Mouse (Mus musculus) common myeloid progenitor, adult 5-6 weeks (primary cell): ENCODE results near the gene Ttll3. TPM values are rescaled to one million over a fixed set of nuclear protein-coding genes. Genes with fewer than 3 reads are reported as not detected.

ENCODE experiments used
- ATAC-seq: replicated peaks from 2 replicates; pipeline ENCODE4 v1.8.0; 2016; ENCODE audit warnings: low read depth, mild to moderate bottlenecking, moderate TSS enrichment, inconsistent platforms; ENCODE audit not compliant: poor library complexity, severe bottlenecking
- total RNA-seq: library from RNA; stranded (forward); fragments of 200-1000, 187-1606 nt; gene quantifications from 2 replicates; pipeline ENCODE4 v1.2.3, GENCODE M21; 2017

Ttll3 gene
- total RNA-seq, 1 experiment from 2014 or later, result 1.4 TPM

- peak; percentile 26 for ATAC-seq
Measured at GRCm38 (mm10) chr6:113418441-113419198, 29.6 kb downstream of the Ttll3 start.

- peak; percentile 99 for ATAC-seq
Measured at GRCm38 (mm10) chr6:113419199-113419587, 30.1 kb downstream of the Ttll3 start, which contains the start of gene Rpusd3. Rpusd3 (minus strand) TSS chr6:113419340.

GRCm38 (mm10) chr6:113423000-113423399 is 33.9 kb downstream of the Ttll3 start:
- no peak for ATAC-seq

GRCm38 (mm10) chr6:113424187-113424586 is 35.1 kb downstream of the Ttll3 start:
- ATAC-seq, result no peak

- no peak for ATAC-seq
Measured at GRCm38 (mm10) chr6:113426696-113427095, 37.6 kb downstream of the Ttll3 start.

- peak; percentile 83 for ATAC-seq
Measured at GRCm38 (mm10) chr6:113427397-113427796, 38.3 kb downstream of the Ttll3 start.

GRCm38 (mm10) chr6:113428006-113428405 is 38.9 kb downstream of the Ttll3 start:
- no peak for ATAC-seq

- ATAC-seq, result 0 out of 2 replicates have a peak, but pooled peaks have one; percentile 37
Measured at GRCm38 (mm10) chr6:113429965-113430364, 40.9 kb downstream of the Ttll3 start.

GRCm38 (mm10) chr6:113430846-113431245 is 41.8 kb downstream of the Ttll3 start:
- ATAC-seq, result no peak

GRCm38 (mm10) chr6:113431801-113432200 is 42.7 kb downstream of the Ttll3 start:
- no peak for ATAC-seq

- ATAC-seq, result no peak
Measured at GRCm38 (mm10) chr6:113433661-113434060, 44.6 kb downstream of the Ttll3 start.

GRCm38 (mm10) chr6:113434691-113435090 is 45.6 kb downstream of the Ttll3 start:
- no peak for ATAC-seq

GRCm38 (mm10) chr6:113435664-113436205 is 46.7 kb downstream of the Ttll3 start, which contains the start of gene Cidec:
Cidec (minus strand) TSS chr6:113435760.
- no peak for ATAC-seq

- ATAC-seq, result no peak
Measured at GRCm38 (mm10) chr6:113437135-113437534, 48.1 kb downstream of the Ttll3 start.

- ATAC-seq, result no peak
Measured at GRCm38 (mm10) chr6:113438721-113439430, 49.8 kb downstream of the Ttll3 start.

GRCm38 (mm10) chr6:113440686-113441085 is 51.6 kb downstream of the Ttll3 start:
- no peak for ATAC-seq

- ATAC-seq, result peak; percentile 83
Measured at GRCm38 (mm10) chr6:113441147-113441680, 52.2 kb downstream of the Ttll3 start.

- peak; percentile 14 for ATAC-seq
Measured at GRCm38 (mm10) chr6:113442087-113442441, 53.0 kb downstream of the Ttll3 start.

- ATAC-seq, result peak; percentile 85
Measured at GRCm38 (mm10) chr6:113442442-113443090, 53.5 kb downstream of the Ttll3 start, which contains the start of gene Jagn1. Jagn1 (plus strand) TSS chr6:113442569.

- peak; percentile 30; the same call in 1 of the 2 replicates for ATAC-seq
Measured at GRCm38 (mm10) chr6:113443091-113443490, 54.0 kb downstream of the Ttll3 start.
